ENCODE assay signal across 12 mouse cellular contexts in genomic region chr1:177175436-177175835, GRCm38 (mm10).
DNase-seq lines count a peak whose midpoint lies in the region; ATAC-seq lines count a peak whose summit lies in the region.
"Had no signal": no experiment of that assay in that cellular context is flagged by ENCODE, and none has a peak within 500 bp of the region (broad histone marks: within the 10 kb centered on the region; RNA-seq: fewer than 3 reads in every experiment).

No protein-coding gene starts in this region.

- no peak overlapping the region for H3K4me2 ChIP-seq in forebrain, embryonic 11.5 days (ENCODE audit: low read depth, low read length, severe bottlenecking)
- H3K4me2 ChIP-seq in midbrain, embryonic 12.5 days (replicated peaks), result no peak overlapping the region
- H3K4me2 ChIP-seq in intestine, embryonic 16.5 days (ENCODE audit: low read depth, low read length), result no peak overlapping the region
- H3K4me2 ChIP-seq: heart, embryonic 15.5 days; limb, embryonic 12.5 days had no signal

- peak; percentile 63 for DNase-seq in forebrain, embryonic 11.5 days (ENCODE audit: low spot score)
- no peak for DNase-seq in forebrain, embryonic 10.5 days (ENCODE audit: extremely low spot score, low spot score)
- DNase-seq in layer of hippocampus, adult 11-12 months (ENCODE audit: low spot score), result peak; percentile 69
- no peak for DNase-seq in kidney, postnatal 36 days
- DNase-seq in urinary bladder, adult 18-20 months (ENCODE audit: low spot score in 2 of 2), result no peak
- DNase-seq: spleen, adult 18-20 months had no signal

- no peaks in the 10 kb centered on the region for H3K27me3 ChIP-seq in forebrain, embryonic 11.5 days (ENCODE audit: control insufficient read depth, insufficient read depth, low read length)
- no peaks in the 10 kb centered on the region for H3K27me3 ChIP-seq in forebrain, embryonic 10.5 days (ENCODE audit: poor library complexity, severe bottlenecking)
- no peaks in the 10 kb centered on the region for H3K27me3 ChIP-seq in midbrain, embryonic 12.5 days
- no peaks in the 10 kb centered on the region for H3K27me3 ChIP-seq in intestine, embryonic 16.5 days (replicated peaks; ENCODE audit: control insufficient read depth, insufficient read depth, low read length)
- H3K27me3 ChIP-seq: heart, embryonic 15.5 days; limb, embryonic 12.5 days; megakaryocyte, embryonic 14.5 days had no signal

- ATAC-seq in forebrain, embryonic 11.5 days (replicated peaks; ENCODE audit: low FRiP score), result peak; percentile 94
- peak; percentile 91 for ATAC-seq in midbrain, embryonic 12.5 days (ENCODE audit: low FRiP score, low read depth)
- no peak for ATAC-seq in intestine, embryonic 16.5 days
- ATAC-seq in granulocyte monocyte progenitor cell, adult 5-6 weeks (replicated peaks; ENCODE audit: poor library complexity, severe bottlenecking), result no peak

- no peaks in the 10 kb centered on the region for H3K36me3 ChIP-seq in forebrain, embryonic 11.5 days (ENCODE audit: control insufficient read depth, insufficient read depth, low read length)
- H3K36me3 ChIP-seq in forebrain, embryonic 10.5 days (replicated peaks), result no peaks in the 10 kb centered on the region
- no peaks in the 10 kb centered on the region for H3K36me3 ChIP-seq in midbrain, embryonic 12.5 days
- H3K36me3 ChIP-seq in intestine, embryonic 16.5 days (ENCODE audit: control insufficient read depth, insufficient read depth, low read length), result no peaks in the 10 kb centered on the region
- H3K36me3 ChIP-seq: heart, embryonic 15.5 days; limb, embryonic 12.5 days had no signal

- no peaks in the 10 kb centered on the region for H3K9me3 ChIP-seq in forebrain, embryonic 11.5 days (ENCODE audit: control insufficient read depth, low read length)
- no peaks in the 10 kb centered on the region for H3K9me3 ChIP-seq in forebrain, embryonic 10.5 days
- no peaks in the 10 kb centered on the region for H3K9me3 ChIP-seq in midbrain, embryonic 12.5 days
- H3K9me3 ChIP-seq in intestine, embryonic 16.5 days (ENCODE audit: control insufficient read depth, low read length), result no peaks in the 10 kb centered on the region
- H3K9me3 ChIP-seq: heart, embryonic 15.5 days; limb, embryonic 12.5 days; megakaryocyte, embryonic 14.5 days had no signal

- no peak overlapping the region for H3K4me3 ChIP-seq in forebrain, embryonic 11.5 days (ENCODE audit: low read depth, low read length)
- H3K4me3 ChIP-seq in forebrain, embryonic 10.5 days, result no peak overlapping the region
- H3K4me3 ChIP-seq in midbrain, embryonic 12.5 days, result no peak overlapping the region
- no peak overlapping the region for H3K4me3 ChIP-seq in intestine, embryonic 16.5 days (ENCODE audit: low read length)
- H3K4me3 ChIP-seq: heart, embryonic 15.5 days; limb, embryonic 12.5 days; megakaryocyte, embryonic 14.5 days had no signal

- H3K9ac ChIP-seq in forebrain, embryonic 11.5 days (ENCODE audit: low read length), result no peak overlapping the region
- no peak overlapping the region for H3K9ac ChIP-seq in midbrain, embryonic 12.5 days (replicated peaks)
- no peak overlapping the region for H3K9ac ChIP-seq in intestine, embryonic 16.5 days (ENCODE audit: low read depth, low read length)
- H3K9ac ChIP-seq: heart, embryonic 15.5 days; limb, embryonic 12.5 days had no signal

- H3K4me1 ChIP-seq in forebrain, embryonic 11.5 days (replicated peaks; ENCODE audit: control insufficient read depth, insufficient read depth, low read length), result 0 out of 2 replicates have a peak, but pooled peaks cover 2% of the 10 kb centered on the region
- peaks cover 34% of the 10 kb centered on the region for H3K4me1 ChIP-seq in forebrain, embryonic 10.5 days
- peaks cover 22% of the 10 kb centered on the region for H3K4me1 ChIP-seq in midbrain, embryonic 12.5 days
- H3K4me1 ChIP-seq in intestine, embryonic 16.5 days (ENCODE audit: control insufficient read depth, insufficient read depth, low read length), result no peaks in the 10 kb centered on the region
- H3K4me1 ChIP-seq: limb, embryonic 12.5 days had no signal

- 0 out of 2 replicates have a peak overlapping the region, but pooled peaks have one; percentile 31 for H3K27ac ChIP-seq in forebrain, embryonic 11.5 days (ENCODE audit: low read depth, low read length)
- no peak overlapping the region for H3K27ac ChIP-seq in forebrain, embryonic 10.5 days
- peak overlapping the region; percentile 63 for H3K27ac ChIP-seq in midbrain, embryonic 12.5 days (replicated peaks)
- no peak overlapping the region for H3K27ac ChIP-seq in intestine, embryonic 16.5 days (ENCODE audit: low read length)
- H3K27ac ChIP-seq: heart, embryonic 15.5 days; limb, embryonic 12.5 days had no signal

Comparison
In these comparisons a context has a peak if more than half of its experiments do, and no peak if none do; other contexts are left out.
1. DNase-seq: peak in forebrain, embryonic 11.5 days (single experiment) and layer of hippocampus, adult 11-12 months (single experiment); none in forebrain, embryonic 10.5 days (single experiment), kidney, postnatal 36 days (0 of 2) and urinary bladder, adult 18-20 months (0 of 2).
2. H3K27ac ChIP-seq: peak in forebrain, embryonic 11.5 days (single experiment) and midbrain, embryonic 12.5 days (single experiment); none in forebrain, embryonic 10.5 days (single experiment) and intestine, embryonic 16.5 days (single experiment).
3. ATAC-seq: peak in forebrain, embryonic 11.5 days (single experiment) and midbrain, embryonic 12.5 days (single experiment); none in intestine, embryonic 16.5 days (single experiment) and granulocyte monocyte progenitor cell, adult 5-6 weeks (single experiment).